Mouse (Mus musculus): ENCODE results near the gene Ube2c.

The Ube2c gene

DNA sequence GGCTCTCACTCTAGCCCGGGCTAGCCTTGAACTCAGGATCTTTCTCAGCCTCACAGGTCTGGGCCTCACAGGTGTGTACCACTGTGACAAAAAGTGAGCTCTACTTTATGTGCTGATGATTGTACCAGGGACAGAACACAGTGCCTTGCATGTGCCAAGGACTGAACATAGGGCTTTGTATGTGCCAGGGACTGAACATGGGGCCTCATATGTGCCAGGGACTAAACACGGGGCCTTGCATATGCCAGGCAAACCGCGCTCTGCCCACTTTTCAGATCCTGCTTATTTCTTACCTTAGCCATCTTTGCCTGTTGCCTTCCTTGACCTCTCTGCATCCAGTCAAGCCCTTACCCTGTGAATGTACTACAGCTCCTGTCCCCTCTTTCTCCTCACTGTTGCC, 7.7 kb upstream of the Ube2c start:
- no peak for DNase-seq (ENCODE audit: low spot score)

DNA sequence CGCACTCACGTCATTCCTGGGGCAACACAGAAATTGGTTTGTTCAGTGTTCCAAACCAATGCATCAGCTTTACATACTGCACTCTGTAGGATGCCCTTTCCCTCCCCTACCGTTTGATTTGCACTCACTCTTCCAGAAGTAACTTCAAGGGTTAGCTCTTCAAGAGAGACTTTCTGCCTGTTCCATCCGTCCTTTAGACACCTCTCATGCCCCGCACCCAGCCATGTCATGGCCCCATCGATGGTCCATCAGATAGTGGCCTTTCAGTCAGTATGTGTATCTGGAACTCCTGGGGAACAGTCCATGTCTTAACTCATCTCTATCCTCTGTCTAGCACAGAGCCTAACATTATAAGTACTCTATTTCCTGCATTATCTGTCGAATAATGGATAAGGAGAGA, 7.1 kb upstream of the Ube2c start:
- DNase-seq (ENCODE audit: low spot score), result no peak

GRCm38 (mm10) chr2:164765841-164766240, 3.9 kb upstream of the Ube2c start:
- no peak for DNase-seq (ENCODE audit: low spot score)

GRCm38 (mm10) chr2:164767812-164768540, 1.7 kb upstream of the Ube2c start:
- no peak for DNase-seq (ENCODE audit: low spot score)

GRCm38 (mm10) chr2:164770279-164770678, 581 bp downstream of the Ube2c start:
- DNase-seq (ENCODE audit: low spot score), result no peak

DNA sequence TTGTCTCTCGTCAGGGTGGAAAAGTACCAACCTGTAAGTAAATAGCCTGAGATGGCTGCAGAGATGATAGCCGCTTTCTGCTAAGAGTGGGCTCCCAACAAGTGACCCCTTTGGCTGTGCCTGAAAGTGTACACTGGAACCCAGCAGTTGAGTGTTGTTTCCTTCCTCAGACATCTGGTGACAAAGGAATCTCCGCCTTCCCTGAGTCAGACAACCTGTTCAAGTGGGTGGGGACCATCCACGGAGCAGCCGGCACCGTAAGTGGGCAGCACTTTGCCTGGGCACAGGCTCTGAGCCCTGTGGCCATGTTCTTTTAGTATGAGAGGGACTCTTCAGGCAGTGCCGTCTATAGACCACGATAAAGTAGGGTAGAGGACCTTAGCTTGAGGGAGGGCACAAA, 1.4 kb downstream of the Ube2c start:
- DNase-seq (ENCODE audit: low spot score), result no peak

GRCm38 (mm10) chr2:164773229-164773988, 3.7 kb downstream of the Ube2c start:
- DNase-seq (ENCODE audit: low spot score), result no peak

DNA sequence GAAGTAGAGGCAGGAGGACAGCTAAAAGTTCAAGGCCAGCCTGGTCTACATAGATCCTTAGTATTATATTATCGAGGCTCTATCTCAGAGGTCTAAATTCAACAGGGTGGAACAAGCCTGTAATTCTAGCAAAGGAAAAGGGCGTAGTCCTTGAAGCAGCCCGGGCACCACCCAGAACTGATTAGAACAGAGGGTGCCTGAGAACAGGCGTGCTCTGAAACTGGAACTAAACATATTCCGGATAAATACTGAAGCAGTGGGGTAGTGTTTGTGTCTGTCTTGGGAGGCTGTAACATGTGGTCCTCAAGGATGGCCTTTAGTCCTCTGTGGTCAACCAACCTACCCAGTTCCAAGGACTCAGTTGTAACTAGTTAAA, 4.3 kb downstream of the Ube2c start:
- DNase-seq (ENCODE audit: low spot score), result no peak

DNA sequence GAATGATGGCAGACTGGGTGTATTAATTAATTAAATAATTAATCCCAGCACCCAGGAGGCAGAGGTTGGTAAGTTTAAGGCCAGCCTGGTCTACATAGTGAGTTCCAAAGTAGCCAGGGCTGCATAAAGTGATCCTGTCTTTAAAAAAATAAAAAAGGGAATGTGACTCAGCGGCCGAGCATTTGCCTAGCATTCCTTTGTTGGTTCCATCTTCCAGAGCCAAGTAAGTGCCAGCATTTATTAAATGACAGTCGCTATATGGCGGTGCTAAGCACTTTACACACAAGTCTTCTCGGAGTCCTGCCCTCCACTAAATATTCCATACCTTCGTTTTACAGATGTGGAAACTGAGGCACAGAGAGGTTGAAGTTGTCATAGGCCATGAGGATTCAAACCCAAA, 6.4 kb downstream of the Ube2c start:
- no peak for DNase-seq (ENCODE audit: low spot score)

DNA sequence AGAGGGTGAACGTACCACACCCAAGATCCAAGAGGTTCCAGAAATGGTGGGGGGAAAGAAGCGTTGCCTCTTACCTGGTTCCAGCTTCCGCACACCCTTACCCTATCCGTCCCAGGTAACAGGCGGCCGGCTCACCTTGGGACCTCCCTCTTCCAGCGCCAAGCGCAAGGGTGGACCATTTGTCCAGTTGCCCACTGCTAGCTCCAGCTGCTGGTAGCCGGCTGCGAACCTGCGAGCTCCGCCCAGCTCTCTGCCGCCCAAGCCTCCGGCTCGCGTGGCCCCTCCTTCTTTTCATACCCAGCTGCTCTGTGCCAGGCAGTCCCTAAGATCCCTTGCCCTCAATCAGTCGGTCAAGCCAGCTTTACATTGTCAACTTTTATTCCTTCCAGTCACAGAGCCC, 7.1 kb downstream of the Ube2c start:
- DNase-seq (ENCODE audit: low spot score), result no peak

GRCm38 (mm10) chr2:164777246-164778014, 7.7 kb downstream of the Ube2c start:
- DNase-seq (ENCODE audit: low spot score), result no peak

- no peak for DNase-seq (ENCODE audit: low spot score)
Observed at GRCm38 (mm10) chr2:164778015-164778287, 8.3 kb downstream of the Ube2c start.

DNA sequence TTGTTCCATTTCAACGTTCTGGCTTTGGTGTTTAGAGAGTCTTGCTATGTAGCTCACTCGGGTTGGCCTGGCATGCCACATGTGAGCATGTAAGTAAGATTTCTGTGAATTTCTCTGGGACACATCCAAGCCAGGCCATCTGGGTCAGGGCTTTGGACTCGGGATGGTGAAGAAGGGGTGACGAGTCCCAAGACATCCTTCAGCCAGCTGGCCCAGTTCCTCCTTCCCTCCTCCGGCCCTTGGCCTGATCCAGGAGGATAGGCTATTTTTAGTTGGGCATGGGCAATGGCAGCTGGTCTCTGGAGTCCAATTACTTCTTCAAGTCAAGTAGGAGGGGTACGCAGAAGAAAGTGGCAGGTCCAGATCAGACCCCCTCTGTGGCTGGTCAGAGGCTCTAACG, 9.1 kb downstream of the Ube2c start:
- no peak for DNase-seq (ENCODE audit: low spot score)

GRCm38 (mm10) chr2:164779481-164780086, 9.9 kb downstream of the Ube2c start, which contains the start of gene Tnnc2:
Gene Tnnc2 (minus strand): TSS chr2:164779967.
- no peak for DNase-seq (ENCODE audit: low spot score)

- DNase-seq (ENCODE audit: low spot score), result no peak
Observed at GRCm38 (mm10) chr2:164781876-164782275, 12.2 kb downstream of the Ube2c start.

- DNase-seq (ENCODE audit: low spot score), result peak; percentile 42
Observed at GRCm38 (mm10) chr2:164783926-164784581, 14.4 kb downstream of the Ube2c start.

GRCm38 (mm10) chr2:164784869-164785420, 15.2 kb downstream of the Ube2c start:
- DNase-seq (ENCODE audit: low spot score), result no peak

- DNase-seq (ENCODE audit: low spot score), result peak; percentile 88
Observed at GRCm38 (mm10) chr2:164785481-164786387, 16.0 kb downstream of the Ube2c start, which contains the start of gene Snx21. Gene Snx21 (plus strand): TSS chr2:164785823.

GRCm38 (mm10) chr2:164786388-164786885, 16.7 kb downstream of the Ube2c start:
- DNase-seq (ENCODE audit: low spot score), result peak; percentile 38

DNA sequence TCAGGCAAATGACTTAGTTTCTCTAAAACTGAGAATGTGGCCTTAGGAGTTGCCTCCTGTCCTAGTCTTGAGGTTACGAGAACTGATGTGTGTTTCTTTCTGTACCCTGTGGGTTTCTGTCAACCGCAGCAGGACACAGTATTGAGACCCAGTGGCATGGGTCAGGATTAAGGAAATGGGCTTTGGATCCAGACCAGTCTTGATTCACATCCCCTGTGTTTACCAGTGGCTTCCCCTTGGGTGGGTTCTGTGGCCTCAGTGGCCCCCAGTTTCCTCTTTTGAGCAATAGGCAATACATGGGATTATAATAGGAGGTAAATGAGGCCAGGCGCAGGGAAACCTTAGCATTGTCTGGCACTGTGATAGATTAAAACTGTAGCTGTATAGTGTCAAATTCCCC, 17.3 kb downstream of the Ube2c start:
- DNase-seq (ENCODE audit: low spot score), result no peak
